Mouse (Mus musculus) stomach, embryonic 15.5 days (tissue): Measurements from ENCODE around the gene Hspa1a. TPM values are rescaled to one million over a fixed set of nuclear protein-coding genes. Genes with fewer than 3 reads are reported as not detected.
"Not testable (repeated sequence)": the region's sequence is repeated elsewhere in the genome, so short reads cannot be mapped to it uniquely, and the experiment has no call there.

Experiments
- ATAC-seq: fragments of 200-750 bp; cut with Nextera tagmentation; 2 replicates; pipeline ENCODE4 v1.8.0; 2017; ENCODE audit warnings: low read depth, moderate number of reproducible peaks, moderate TSS enrichment; ENCODE audit not compliant: insufficient read depth, low FRiP score
- H3K27ac ChIP-seq: fragments of 300-500 bp; sonication (generic); 2 replicates; pipeline ENCODE4 v1.5.1; 2015; ENCODE audit warnings: mild to moderate bottlenecking, inconsistent platforms
- H3K27me3 ChIP-seq: fragments of 300-500 bp; sonication (generic); replicated peaks from 2 replicates; pipeline ENCODE4 v1.6.1; 2015; ENCODE audit warnings: inconsistent platforms
- H3K36me3 ChIP-seq: fragments of 300-500 bp; sonication (generic); 2 replicates; pipeline ENCODE4 v1.6.1; 2015; ENCODE audit warnings: inconsistent platforms
- H3K4me1 ChIP-seq: fragments of 300-500 bp; sonication (generic); 2 replicates; pipeline ENCODE4 v1.6.1; 2015; ENCODE audit warnings: inconsistent platforms
- H3K4me2 ChIP-seq: fragments of 300-500 bp; sonication (generic); 2 replicates; pipeline ENCODE4 v1.6.1; 2015; ENCODE audit warnings: mild to moderate bottlenecking, inconsistent platforms
- H3K4me3 ChIP-seq: fragments of 300-500 bp; sonication (generic); replicated peaks from 2 replicates; pipeline ENCODE4 v1.5.1; 2015; ENCODE audit warnings: inconsistent platforms
- H3K9ac ChIP-seq: fragments of 300-500 bp; sonication (generic); 2 replicates; pipeline ENCODE4 v1.6.1; 2015; ENCODE audit warnings: inconsistent platforms
- H3K9me3 ChIP-seq: fragments of 300-500 bp; sonication (generic); 2 replicates; pipeline ENCODE4 v1.6.1; 2016; ENCODE audit warnings: inconsistent platforms
- WGBS: fragments of 180-500 bp; shearing (Covaris S2); methylation state at CpG from one replicate; pipeline ENCODE4 v1.1.7; 2015; 5-methylcytosine and 5-hydroxymethylcytosine counted together
- polyA plus RNA-seq: library from polyadenylated mRNA; unstranded; fragments of >200 nt; fragmentation: Nextera tagmentation; extraction: Ambion mirVana; gene quantifications from 2 replicates; pipeline ENCODE4 v1.2.1, GENCODE M21; 2015

Gene Hspa1a
- polyA plus RNA-seq, 1 experiment from 2014 or later: 12.1 TPM

DNA sequence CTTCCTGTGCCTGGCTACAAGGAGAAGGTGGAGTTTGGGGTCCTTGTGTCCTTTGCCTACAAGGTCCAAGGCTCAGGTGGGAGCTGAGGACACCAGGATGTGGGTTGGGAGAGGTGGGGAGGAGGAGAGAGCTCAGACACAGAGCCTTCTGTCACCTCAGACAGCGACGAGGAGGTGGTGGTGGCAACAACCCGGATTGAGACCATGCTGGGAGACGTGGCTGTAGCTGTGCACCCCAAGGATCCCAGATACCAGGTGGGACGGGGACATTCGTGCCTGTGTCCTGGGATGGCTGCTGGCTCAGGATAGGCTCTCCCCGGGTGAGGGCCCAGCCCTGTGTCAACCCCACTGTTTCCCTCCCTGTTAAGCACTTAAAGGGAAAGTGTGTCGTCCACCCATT lies 39.5 kb upstream of the Hspa1a start:
- ATAC-seq: no peak
- H3K27ac ChIP-seq: no peak overlapping the region
- WGBS: 91% methylated on average over 8 of the region's 8 CpGs
- no peak overlapping the region for H3K9ac ChIP-seq
- peaks cover 8% of the 10 kb centered on the region; the same call in 1 of the 2 replicates for H3K4me1 ChIP-seq
- H3K36me3 ChIP-seq: peaks cover 86% of the 10 kb centered on the region
- H3K9me3 ChIP-seq: no peaks in the 10 kb centered on the region
- H3K27me3 ChIP-seq: no peaks in the 10 kb centered on the region
- H3K4me3 ChIP-seq: no peak overlapping the region
- H3K4me2 ChIP-seq: no peak overlapping the region

DNA sequence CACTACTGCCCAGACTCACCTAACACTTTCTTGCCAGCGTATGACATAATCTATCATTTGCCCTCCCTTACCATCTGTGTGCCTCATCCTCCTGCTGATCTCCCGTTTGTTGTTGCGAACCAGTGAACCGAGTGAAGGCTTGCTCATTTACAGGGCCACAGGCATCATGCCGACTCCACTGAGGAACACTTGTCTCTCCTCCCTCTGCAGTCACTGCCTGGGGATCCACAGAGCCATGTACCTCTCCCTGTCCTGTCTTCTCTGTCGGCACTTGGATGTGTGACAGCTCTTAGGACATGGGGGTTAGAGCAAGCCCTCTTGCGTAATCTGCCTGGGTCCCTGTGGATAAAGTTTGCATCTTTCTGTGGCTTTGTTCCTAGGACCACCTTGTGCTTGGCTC lies 37.6 kb upstream of the Hspa1a start:
- H3K9me3 ChIP-seq: no peaks in the 10 kb centered on the region
- H3K4me3 ChIP-seq: no peak overlapping the region
- H3K4me1 ChIP-seq: no peaks in the 10 kb centered on the region
- ATAC-seq: no peak
- no peak overlapping the region for H3K27ac ChIP-seq
- peaks cover 87% of the 10 kb centered on the region for H3K36me3 ChIP-seq
- H3K27me3 ChIP-seq: no peaks in the 10 kb centered on the region
- no peak overlapping the region for H3K4me2 ChIP-seq
- no peak overlapping the region for H3K9ac ChIP-seq
- 87% methylated on average over 7 of the region's 7 CpGs for WGBS

DNA sequence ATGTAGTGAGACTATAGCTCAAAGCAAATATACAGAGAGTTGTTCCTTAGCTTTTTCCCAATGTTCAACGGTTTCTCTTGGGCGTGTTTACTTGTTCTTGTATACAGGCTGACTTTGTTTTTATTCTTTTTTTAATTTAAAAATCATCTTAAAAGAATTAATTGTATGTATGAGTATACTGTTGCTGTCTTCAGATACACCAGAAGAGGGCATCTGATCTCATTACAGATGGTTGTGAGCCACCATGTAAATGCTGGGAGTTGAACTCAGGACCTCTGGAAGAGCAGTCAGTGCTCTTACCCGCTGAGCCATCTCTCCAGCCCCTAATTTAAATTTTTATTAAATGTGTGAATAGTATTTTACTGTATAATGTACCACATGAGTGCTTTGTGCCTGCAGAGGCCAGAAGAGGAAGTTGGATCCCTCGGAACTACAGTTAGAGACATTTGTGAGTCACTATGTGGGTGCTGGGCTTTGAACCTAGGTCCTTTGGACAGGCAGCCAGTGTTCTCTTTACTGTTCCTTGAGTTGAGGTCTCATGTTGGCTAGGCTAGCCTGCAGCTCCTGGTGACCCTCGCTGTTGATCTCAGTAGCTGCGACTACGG lies 35.5 kb upstream of the Hspa1a start:
- Histone ChIP-seq H3K27ac (no peak overlapping the region), H3K27me3 (no peaks in the 10 kb centered on the region), H3K4me2 (no peak overlapping the region), H3K9ac (no peak overlapping the region), H3K9me3 (no peaks in the 10 kb centered on the region), H3K4me3 (no peak overlapping the region), H3K4me1 (peaks cover 10% of the 10 kb centered on the region), H3K36me3 (peaks cover 72% of the 10 kb centered on the region)
- no peak for ATAC-seq
- 91% methylated on average over 7 of the region's 7 CpGs for WGBS

DNA sequence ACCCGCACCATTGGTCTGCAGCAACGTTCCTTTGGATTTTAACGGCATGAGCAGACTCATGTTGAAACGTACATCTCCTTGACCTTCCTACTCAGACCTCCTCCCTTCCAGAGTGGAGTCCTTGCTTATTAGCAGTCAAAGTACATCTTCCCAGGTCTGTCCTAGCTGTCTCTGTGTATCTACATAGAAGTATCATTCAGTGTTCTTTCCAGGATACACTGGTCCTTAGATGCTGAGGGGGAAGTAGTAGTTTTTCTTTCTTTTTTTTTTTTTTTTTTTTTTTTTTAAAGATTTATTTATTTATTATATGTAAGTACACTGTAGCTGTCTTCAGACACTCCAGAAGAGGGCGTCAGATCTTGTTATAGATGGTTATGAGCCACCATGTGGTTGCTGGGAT lies 33.9 kb upstream of the Hspa1a start:
- Histone ChIP-seq H3K36me3 (peaks cover 57% of the 10 kb centered on the region), H3K4me1 (peaks cover 15% of the 10 kb centered on the region)
- WGBS: 89% methylated on average over 5 of the region's 5 CpGs
- not testable (repeated sequence) for H3K9me3 ChIP-seq, H3K4me3 ChIP-seq, H3K27ac ChIP-seq, H3K4me2 ChIP-seq, H3K9ac ChIP-seq, H3K27me3 ChIP-seq, ATAC-seq

- peaks cover 50% of the 10 kb centered on the region for H3K36me3 ChIP-seq
- H3K9ac ChIP-seq: no peak overlapping the region
- no peak overlapping the region for H3K4me2 ChIP-seq
- ATAC-seq: no peak
- H3K4me3 ChIP-seq: no peak overlapping the region
- no peak overlapping the region for H3K27ac ChIP-seq
- no peaks in the 10 kb centered on the region for H3K27me3 ChIP-seq
- no peaks in the 10 kb centered on the region for H3K9me3 ChIP-seq
- peaks cover 15% of the 10 kb centered on the region for H3K4me1 ChIP-seq
- WGBS: 93% methylated on average over 10 of the region's 10 CpGs
Measured at GRCm38 (mm10) chr17:35005158-35005557, 33.2 kb upstream of the Hspa1a start.

DNA sequence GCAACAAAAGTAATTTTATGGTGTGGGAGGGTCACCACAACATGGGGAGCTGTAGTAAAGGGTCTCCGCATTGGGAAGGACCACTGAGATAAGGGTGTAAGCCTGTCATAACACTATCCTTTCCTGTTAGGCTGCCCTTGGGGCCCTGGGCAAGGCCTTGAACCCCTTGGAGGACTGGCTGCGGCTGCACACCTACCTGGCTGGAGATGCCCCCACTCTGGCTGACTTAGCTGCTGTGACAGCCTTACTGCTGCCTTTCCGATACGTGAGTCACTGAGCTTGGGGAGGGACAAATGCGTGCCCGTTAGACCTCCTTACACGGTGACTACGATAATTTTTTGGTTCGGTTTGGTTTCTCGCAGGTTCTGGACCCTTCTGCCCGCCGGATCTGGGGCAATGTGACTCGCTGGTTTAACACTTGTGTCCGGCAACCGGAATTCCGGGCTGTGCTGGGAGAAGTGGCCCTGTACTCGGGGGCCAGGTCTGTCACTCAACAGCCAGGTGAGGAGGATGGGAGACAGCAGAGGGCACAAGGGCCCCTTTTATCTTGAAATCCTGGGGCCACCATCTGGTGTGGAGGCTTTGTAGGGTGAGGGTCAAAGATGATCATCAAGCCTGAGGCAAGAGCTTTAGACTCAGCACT lies 32.2 kb upstream of the Hspa1a start:
- ATAC-seq: no peak
- no peaks in the 10 kb centered on the region for H3K9me3 ChIP-seq
- H3K4me3 ChIP-seq: no peak overlapping the region
- peaks cover 24% of the 10 kb centered on the region for H3K4me1 ChIP-seq
- no peak overlapping the region for H3K4me2 ChIP-seq
- 94% methylated on average over 17 of the region's 17 CpGs for WGBS
- peaks cover 40% of the 10 kb centered on the region for H3K36me3 ChIP-seq
- no peaks in the 10 kb centered on the region for H3K27me3 ChIP-seq
- no peak overlapping the region for H3K27ac ChIP-seq
- no peak overlapping the region for H3K9ac ChIP-seq

- Histone ChIP-seq H3K4me1 (peaks cover 32% of the 10 kb centered on the region), H3K27ac (no peak overlapping the region), H3K36me3 (peaks cover 32% of the 10 kb centered on the region), H3K9ac (0 out of 2 replicates have a peak overlapping the region, but pooled peaks have one; percentile 2), H3K9me3 (no peaks in the 10 kb centered on the region), H3K27me3 (no peaks in the 10 kb centered on the region), H3K4me2 (peak overlapping the region; percentile 90), H3K4me3 (peak overlapping the region; percentile 71)
- WGBS: 46% methylated on average over 9 of the region's 9 CpGs
- ATAC-seq: no peak
Measured at GRCm38 (mm10) chr17:35003022-35003838, 31.3 kb upstream of the Hspa1a start.

- 8% methylated on average over 12 of the region's 12 CpGs for WGBS
- Histone ChIP-seq H3K4me1 (peaks cover 38% of the 10 kb centered on the region), H3K4me3 (peak overlapping the region; percentile 71), H3K4me2 (peak overlapping the region; percentile 90), H3K36me3 (peaks cover 31% of the 10 kb centered on the region), H3K27me3 (no peaks in the 10 kb centered on the region), H3K27ac (peak overlapping the region; percentile 98), H3K9me3 (no peaks in the 10 kb centered on the region), H3K9ac (peak overlapping the region; percentile 98)
- ATAC-seq: no peak
Measured at GRCm38 (mm10) chr17:35002153-35002865, 30.4 kb upstream of the Hspa1a start.

DNA sequence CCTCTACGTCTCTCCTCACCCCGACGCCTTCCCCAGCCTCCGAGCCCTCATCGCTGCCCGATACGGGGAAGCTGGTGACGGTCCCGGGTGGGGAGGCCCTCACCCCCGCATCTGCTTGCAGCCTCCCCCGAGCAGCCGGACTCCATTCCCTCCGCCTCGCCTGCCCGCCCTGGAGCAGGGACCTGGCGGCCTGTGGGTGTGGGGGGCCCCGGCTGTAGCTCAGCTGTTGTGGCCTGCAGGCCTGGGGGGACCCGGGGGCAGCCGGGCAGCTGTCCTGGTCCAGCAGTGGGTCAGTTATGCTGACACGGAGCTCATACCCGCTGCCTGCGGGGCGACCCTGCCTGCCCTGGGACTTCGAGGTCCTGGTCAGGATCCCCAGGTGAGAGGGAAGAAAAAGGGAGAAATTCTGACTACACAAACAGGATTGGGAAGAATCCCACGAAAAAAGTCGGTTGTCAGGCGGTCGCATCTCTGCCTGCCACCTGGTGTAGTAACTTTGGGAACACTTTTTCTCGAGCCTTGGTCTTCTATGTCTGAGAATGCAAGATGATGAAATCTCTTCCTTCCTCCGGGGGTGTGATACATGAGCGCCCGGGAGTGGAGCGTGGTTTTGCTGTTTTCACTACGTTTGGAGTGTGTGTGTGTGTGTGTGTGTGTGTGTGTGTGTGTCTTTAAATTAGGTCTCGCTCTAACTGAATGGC lies 29.6 kb upstream of the Hspa1a start:
- Histone ChIP-seq H3K27me3 (no peaks in the 10 kb centered on the region), H3K4me2 (peak overlapping the region; percentile 90), H3K9me3 (no peaks in the 10 kb centered on the region), H3K4me3 (peak overlapping the region; percentile 71), H3K9ac (peak overlapping the region; percentile 98), H3K36me3 (peaks cover 28% of the 10 kb centered on the region), H3K4me1 (peaks cover 41% of the 10 kb centered on the region), H3K27ac (peak overlapping the region; percentile 98)
- under 1% methylated on average over 35 of the region's 35 CpGs for WGBS
- ATAC-seq: no peak

DNA sequence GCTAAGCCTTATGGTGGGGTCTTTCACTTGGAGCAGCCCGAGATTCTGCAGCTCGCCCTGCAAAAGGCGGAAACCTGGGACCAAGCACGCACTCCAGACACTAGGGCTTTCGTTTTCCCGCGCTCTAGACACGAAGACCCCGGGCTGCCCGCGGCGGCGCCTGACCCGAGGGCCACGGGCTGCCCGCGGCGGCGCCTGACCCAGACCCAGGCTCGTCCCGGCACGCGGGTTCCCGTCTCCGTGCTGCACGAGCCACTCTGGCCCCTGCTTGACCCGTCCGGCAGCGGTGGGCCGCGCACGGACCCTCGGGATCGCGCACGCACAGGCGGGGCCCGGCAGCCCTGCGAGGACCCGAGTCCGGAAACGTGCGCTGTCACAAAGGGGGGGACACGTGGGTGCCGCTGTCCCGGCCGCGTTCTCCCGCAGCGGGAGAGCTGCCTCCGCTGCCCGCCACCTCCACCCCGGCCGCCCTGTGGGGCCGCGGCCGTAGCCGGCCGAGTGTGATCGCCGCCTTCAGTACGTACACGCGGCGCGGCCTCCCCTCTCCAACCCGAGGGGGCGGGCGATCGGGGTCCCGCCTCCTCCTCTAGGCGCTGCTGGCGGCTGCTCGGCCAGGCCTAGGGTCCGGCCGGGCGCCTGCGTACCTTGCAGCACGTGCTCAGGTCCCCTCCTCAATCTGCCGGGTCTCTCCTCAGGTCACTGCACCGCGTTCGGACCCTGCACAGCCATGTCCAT lies 28.9 kb upstream of the Hspa1a start, which contains the start of gene Vars:
TSS of gene Vars (plus strand) at position 271 of the 735 bp plus-strand sequence.
- WGBS: under 1% methylated on average over 80 of the region's 83 CpGs
- H3K9ac ChIP-seq: peak within 1 kb of the TSS; percentile 98
- peak within 1 kb of the TSS; percentile 98 for H3K27ac ChIP-seq
- H3K4me3 ChIP-seq: peak within 1 kb of the TSS; percentile 71
- peak; percentile 89 for ATAC-seq
- peaks cover 43% of the 10 kb centered on the region for H3K4me1 ChIP-seq
- peaks cover 25% of the 10 kb centered on the region for H3K36me3 ChIP-seq
- H3K4me2 ChIP-seq: peak within 1 kb of the TSS; percentile 90
- H3K27me3 ChIP-seq: no peaks in the 10 kb centered on the region
- no peaks in the 10 kb centered on the region for H3K9me3 ChIP-seq
